Mouse (Mus musculus) neutrophil, adult 83 days (primary cell): ENCODE data around the gene Gm9970. TPM values are rescaled to one million over a fixed set of nuclear protein-coding genes. Genes with fewer than 3 reads are reported as not detected.

Source experiments
- total RNA-seq, 2 experiments: library from RNA; stranded (reverse); gene quantifications; one replicate each; pipeline ENCODE4 v1.2.4; 2023

The Gm9970 gene
- 1 to 10 TPM in 1 of 2 experiments, under 1 TPM in 1; 0.92 to 1.9 TPM for total RNA-seq

GRCm38 (mm10) chr5:31240637-31241521 is at the start of gene Gm9970, which contains the start of gene Nrbp1:
Gene Gm9970, minus strand, starts transcription at chr5:31241232.
Gene Nrbp1, plus strand, starts transcription at chr5:31240864.

GRCm38 (mm10) chr5:31251541-31252101 is 10.6 kb upstream of the Gm9970 start, which contains the start of gene Krtcap3:
Gene Krtcap3, plus strand, starts transcription at chr5:31251691.

GRCm38 (mm10) chr5:31220448-31221303 is 20.4 kb downstream of the Gm9970 start, which contains the start of gene Ppm1g:
Gene Ppm1g, minus strand, starts transcription at chr5:31220687.

GRCm38 (mm10) chr5:31201742-31202590 is 39.1 kb downstream of the Gm9970 start, which contains the start of gene Zfp513:
Gene Zfp513, minus strand, starts transcription at chr5:31202303.

GRCm38 (mm10) chr5:31192939-31193630 is 47.9 kb downstream of the Gm9970 start, which contains the start of the genes Snx17 and Eif2b4:
Gene Snx17, plus strand, starts transcription at chr5:31193227.
Gene Eif2b4, minus strand, starts transcription at chr5:31193430.

Other genes starting within 250 kb of the Gm9970 start
- gene Atraid, start 192.9 kb downstream of the Gm9970 start, total RNA-seq = 10 to 100 TPM; 23.2 to 25.3 TPM
- gene Slc5a6, start 192.3 kb downstream of the Gm9970 start, total RNA-seq = 1 to 10 TPM; 1.9 to 3.9 TPM
- 10 to 100 TPM; 25.6 to 26.0 TPM for gene Cad, start 186.5 kb downstream of the Gm9970 start, total RNA-seq
- gene Dnajc5g, start 134.9 kb downstream of the Gm9970 start, total RNA-seq = not detected
- gene Slc30a3, start 133.0 kb downstream of the Gm9970 start, total RNA-seq = not detected
- gene Trim54, start 124.5 kb downstream of the Gm9970 start, total RNA-seq = not detected
- gene Ucn, start 102.4 kb downstream of the Gm9970 start, total RNA-seq = not detected
- gene Mpv17, start 87.0 kb downstream of the Gm9970 start, total RNA-seq = 10 to 100 TPM in 1 of 2 experiments, 1 to 10 TPM in 1; 9.4 to 14.1 TPM
- gene Gm29609, start 61.3 kb downstream of the Gm9970 start, total RNA-seq = under 1 TPM; 0.83 to 0.97 TPM
- 10 to 100 TPM; 71.9 to 76.2 TPM for gene Gtf3c2, start 61.1 kb downstream of the Gm9970 start, total RNA-seq
- gene Snx17, start 48.0 kb downstream of the Gm9970 start, total RNA-seq = 10 to 100 TPM; 50.4 to 54.9 TPM
- 10 to 100 TPM; 21.2 to 26.6 TPM for gene Eif2b4, start 47.8 kb downstream of the Gm9970 start, total RNA-seq
- 10 to 100 TPM; 21.4 to 21.5 TPM for gene Zfp513, start 38.9 kb downstream of the Gm9970 start, total RNA-seq
- gene Ppm1g, start 20.5 kb downstream of the Gm9970 start, total RNA-seq = 10 to 100 TPM; 76.0 to 81.9 TPM
- 100 to 1,000 TPM; 133 to 161 TPM for gene Nrbp1, start 368 bp downstream of the Gm9970 start, total RNA-seq
- 10 to 100 TPM in 1 of 2 experiments, 1 to 10 TPM in 1; 9.2 to 12.4 TPM for gene Krtcap3, start 10.5 kb upstream of the Gm9970 start, total RNA-seq
- 10 to 100 TPM in 1 of 2 experiments, 1 to 10 TPM in 1; 6.3 to 13.2 TPM for gene Ift172, start 49.9 kb upstream of the Gm9970 start, total RNA-seq
- not detected for gene Fndc4, start 54.8 kb upstream of the Gm9970 start, total RNA-seq
- gene Gckr, start 56.2 kb upstream of the Gm9970 start, total RNA-seq = not detected
- 10 to 100 TPM; 18.2 to 18.9 TPM for gene Zfp512, start 211.2 kb upstream of the Gm9970 start, total RNA-seq
- under 1 TPM; 0.28 to 0.79 TPM for gene 4930548H24Rik, start 244.5 kb upstream of the Gm9970 start, total RNA-seq